Mouse (Mus musculus): ENCODE data around the gene Sf3a1. TPM values are rescaled to one million over a fixed set of nuclear protein-coding genes. Genes with fewer than 3 reads are reported as not detected.

The Sf3a1 gene
- polyA plus RNA-seq, 1 experiment: 50.0 TPM

DNA sequence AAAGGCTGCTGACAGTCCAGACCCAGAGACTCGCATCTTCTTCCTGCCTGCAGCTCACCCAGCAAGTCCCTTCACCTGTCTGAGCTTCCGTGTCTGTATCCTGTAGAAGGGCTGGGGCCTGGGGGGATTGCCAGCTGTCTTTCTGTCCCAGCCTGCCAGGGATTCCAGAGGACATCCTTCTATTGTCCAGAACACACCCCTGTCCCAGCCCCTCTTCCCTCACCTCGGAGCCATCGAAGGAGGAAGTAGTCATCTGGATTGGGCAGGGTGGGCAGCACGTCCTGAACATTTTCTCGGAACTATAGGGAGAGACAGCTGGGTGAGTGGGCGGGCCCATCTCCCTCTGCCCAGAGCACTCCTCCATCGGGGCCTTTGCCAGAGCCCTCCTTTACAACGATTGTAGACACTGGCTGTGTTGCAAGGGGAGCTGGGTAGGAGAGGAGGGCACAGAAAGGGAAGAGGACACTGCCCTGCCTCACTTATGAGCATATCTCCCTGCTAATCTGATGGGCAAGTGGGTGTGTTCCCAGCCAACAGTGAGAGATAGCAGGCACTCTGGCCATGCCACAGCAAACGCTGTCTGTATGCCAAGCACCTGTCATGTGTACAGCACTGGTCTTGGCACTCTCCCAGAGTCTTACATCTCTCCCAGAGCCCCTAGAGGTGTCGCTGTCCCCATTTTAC is 43.5 kb upstream of the Sf3a1 start:
- no peak for DNase-seq
- 36% methylated on average over 11 of the region's 11 CpGs for WGBS
- Histone ChIP-seq H3K4me1 (ENCODE audit: control insufficient read depth, insufficient read depth, low read length) (peaks cover 8% of the 10 kb centered on the region; the same call in 1 of the 2 replicates), H3K27me3 (ENCODE audit: control insufficient read depth, insufficient read depth, low read length) (no peaks in the 10 kb centered on the region), H3K4me3 (replicated peaks; ENCODE audit: insufficient read depth, low read depth, low read length) (no peak overlapping the region), H3K27ac (ENCODE audit: insufficient read depth, low read length) (no peak overlapping the region)
- TF ChIP-seq CTCF (IDR thresholded peaks at IDR 0.05; ENCODE audit: borderline replicate concordance, insufficient read depth, low read depth, low read length) (no peak), POLR2A (IDR thresholded peaks at IDR 0.05; ENCODE audit: borderline replicate concordance, insufficient read depth, low read length) (no peak)

DNA sequence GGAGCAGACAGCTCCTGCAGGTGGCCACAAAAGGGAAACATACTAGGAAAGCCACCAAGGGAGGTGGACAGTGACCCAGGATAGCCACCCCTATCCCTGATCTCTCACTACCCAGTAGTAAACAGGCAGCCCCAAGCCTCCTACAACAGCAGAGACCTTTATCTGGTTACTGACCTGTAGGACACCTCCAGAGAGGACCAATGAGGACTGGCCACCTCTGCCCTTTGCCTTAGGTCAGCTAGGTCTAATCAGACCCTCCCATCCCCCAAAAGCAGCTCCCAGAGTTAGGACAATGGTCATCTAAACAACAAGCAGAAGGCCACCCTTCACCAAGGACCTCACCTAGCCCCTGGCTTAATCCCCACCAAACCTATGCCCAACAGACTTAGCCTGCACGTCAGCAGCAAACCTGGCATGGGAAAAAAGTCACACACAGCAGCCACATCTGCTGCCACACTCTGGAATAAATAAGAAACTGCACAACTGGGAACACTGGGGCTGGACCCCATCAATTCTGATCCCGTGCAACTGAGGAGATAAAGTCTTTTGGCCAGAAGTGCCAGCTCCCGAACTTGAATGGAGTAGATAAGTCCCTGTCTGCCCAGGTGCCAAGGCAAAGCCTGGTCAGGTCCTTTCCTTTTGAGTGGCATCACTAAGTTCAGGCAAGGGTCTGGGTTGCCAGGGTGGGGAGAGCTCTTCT is 42.6 kb upstream of the Sf3a1 start:
- Histone ChIP-seq H3K27ac (ENCODE audit: insufficient read depth, low read length) (no peak overlapping the region), H3K4me3 (replicated peaks; ENCODE audit: insufficient read depth, low read depth, low read length) (peak overlapping the region; percentile 77), H3K4me1 (ENCODE audit: control insufficient read depth, insufficient read depth, low read length) (peaks cover 8% of the 10 kb centered on the region; the same call in 1 of the 2 replicates), H3K27me3 (ENCODE audit: control insufficient read depth, insufficient read depth, low read length) (no peaks in the 10 kb centered on the region)
- DNase-seq: no peak
- 45% methylated on average over 3 of the region's 3 CpGs for WGBS
- no peak for TF ChIP-seq CTCF (IDR thresholded peaks at IDR 0.05; ENCODE audit: borderline replicate concordance, insufficient read depth, low read depth, low read length)
- no peak for TF ChIP-seq POLR2A (IDR thresholded peaks at IDR 0.05; ENCODE audit: borderline replicate concordance, insufficient read depth, low read length)

GRCm38 (mm10) chr11:4118081-4118921 is 41.8 kb upstream of the Sf3a1 start:
- WGBS: 1% methylated on average over 41 of the region's 41 CpGs
- DNase-seq: peak; percentile 81 to 83
- H3K4me3 ChIP-seq (replicated peaks; ENCODE audit: insufficient read depth, low read depth, low read length): peak overlapping the region; percentile 77
- no peak for TF ChIP-seq CTCF (IDR thresholded peaks at IDR 0.05; ENCODE audit: borderline replicate concordance, insufficient read depth, low read depth, low read length)
- TF ChIP-seq POLR2A (IDR thresholded peaks at IDR 0.05; ENCODE audit: borderline replicate concordance, insufficient read depth, low read length): peak; percentile 38; the same call in 1 of the 2 replicates
- no peaks in the 10 kb centered on the region for H3K27me3 ChIP-seq (ENCODE audit: control insufficient read depth, insufficient read depth, low read length)
- H3K4me1 ChIP-seq (ENCODE audit: control insufficient read depth, insufficient read depth, low read length): peaks cover 8% of the 10 kb centered on the region; the same call in 1 of the 2 replicates
- H3K27ac ChIP-seq (ENCODE audit: insufficient read depth, low read length): peak overlapping the region; percentile 18; the same call in 1 of the 2 replicates

DNA sequence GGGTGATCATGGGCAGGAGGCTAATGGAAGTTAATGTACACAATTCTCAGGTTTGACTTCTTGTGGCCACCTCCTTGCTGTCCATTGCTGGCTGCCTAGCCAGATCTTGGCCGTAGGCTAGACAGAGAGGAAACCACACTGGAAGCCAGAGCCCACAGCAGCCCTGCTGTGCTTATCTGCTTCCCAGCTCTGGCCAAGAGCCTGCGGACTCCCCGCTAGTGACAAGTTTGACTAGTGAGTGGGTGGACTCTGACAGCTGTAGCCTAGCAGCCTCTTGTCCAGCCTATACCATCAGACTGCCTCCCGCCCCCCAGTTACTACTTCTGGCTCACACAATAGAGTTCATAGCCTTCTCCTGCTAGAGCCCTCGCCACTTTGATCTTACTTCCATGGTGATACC is 40.5 kb upstream of the Sf3a1 start:
- H3K4me3 ChIP-seq (replicated peaks; ENCODE audit: insufficient read depth, low read depth, low read length): no peak overlapping the region
- 73% methylated on average over 5 of the region's 5 CpGs for WGBS
- DNase-seq: no peak
- TF ChIP-seq POLR2A (IDR thresholded peaks at IDR 0.05; ENCODE audit: borderline replicate concordance, insufficient read depth, low read length) (no peak), CTCF (IDR thresholded peaks at IDR 0.05; ENCODE audit: borderline replicate concordance, insufficient read depth, low read depth, low read length) (no peak)
- peaks cover 8% of the 10 kb centered on the region; the same call in 1 of the 2 replicates for H3K4me1 ChIP-seq (ENCODE audit: control insufficient read depth, insufficient read depth, low read length)
- no peak overlapping the region for H3K27ac ChIP-seq (ENCODE audit: insufficient read depth, low read length)
- no peaks in the 10 kb centered on the region for H3K27me3 ChIP-seq (ENCODE audit: control insufficient read depth, insufficient read depth, low read length)

GRCm38 (mm10) chr11:4121691-4122090 is 38.5 kb upstream of the Sf3a1 start:
- 64% methylated on average over 3 of the region's 3 CpGs for WGBS
- Histone ChIP-seq H3K27ac (ENCODE audit: insufficient read depth, low read length) (no peak overlapping the region), H3K4me3 (replicated peaks; ENCODE audit: insufficient read depth, low read depth, low read length) (no peak overlapping the region), H3K27me3 (ENCODE audit: control insufficient read depth, insufficient read depth, low read length) (no peaks in the 10 kb centered on the region), H3K4me1 (ENCODE audit: control insufficient read depth, insufficient read depth, low read length) (peaks cover 6% of the 10 kb centered on the region; the same call in 1 of the 2 replicates)
- TF ChIP-seq POLR2A (IDR thresholded peaks at IDR 0.05; ENCODE audit: borderline replicate concordance, insufficient read depth, low read length) (no peak), CTCF (IDR thresholded peaks at IDR 0.05; ENCODE audit: borderline replicate concordance, insufficient read depth, low read depth, low read length) (no peak)
- DNase-seq: no peak

GRCm38 (mm10) chr11:4122226-4122625 is 37.9 kb upstream of the Sf3a1 start:
- DNase-seq: no peak
- H3K27ac ChIP-seq (ENCODE audit: insufficient read depth, low read length): no peak overlapping the region
- no peaks in the 10 kb centered on the region for H3K27me3 ChIP-seq (ENCODE audit: control insufficient read depth, insufficient read depth, low read length)
- WGBS: 82% methylated on average over 5 of the region's 5 CpGs
- TF ChIP-seq CTCF (IDR thresholded peaks at IDR 0.05; ENCODE audit: borderline replicate concordance, insufficient read depth, low read depth, low read length): no peak
- no peak for TF ChIP-seq POLR2A (IDR thresholded peaks at IDR 0.05; ENCODE audit: borderline replicate concordance, insufficient read depth, low read length)
- no peak overlapping the region for H3K4me3 ChIP-seq (replicated peaks; ENCODE audit: insufficient read depth, low read depth, low read length)
- H3K4me1 ChIP-seq (ENCODE audit: control insufficient read depth, insufficient read depth, low read length): peaks cover 4% of the 10 kb centered on the region; the same call in 1 of the 2 replicates

DNA sequence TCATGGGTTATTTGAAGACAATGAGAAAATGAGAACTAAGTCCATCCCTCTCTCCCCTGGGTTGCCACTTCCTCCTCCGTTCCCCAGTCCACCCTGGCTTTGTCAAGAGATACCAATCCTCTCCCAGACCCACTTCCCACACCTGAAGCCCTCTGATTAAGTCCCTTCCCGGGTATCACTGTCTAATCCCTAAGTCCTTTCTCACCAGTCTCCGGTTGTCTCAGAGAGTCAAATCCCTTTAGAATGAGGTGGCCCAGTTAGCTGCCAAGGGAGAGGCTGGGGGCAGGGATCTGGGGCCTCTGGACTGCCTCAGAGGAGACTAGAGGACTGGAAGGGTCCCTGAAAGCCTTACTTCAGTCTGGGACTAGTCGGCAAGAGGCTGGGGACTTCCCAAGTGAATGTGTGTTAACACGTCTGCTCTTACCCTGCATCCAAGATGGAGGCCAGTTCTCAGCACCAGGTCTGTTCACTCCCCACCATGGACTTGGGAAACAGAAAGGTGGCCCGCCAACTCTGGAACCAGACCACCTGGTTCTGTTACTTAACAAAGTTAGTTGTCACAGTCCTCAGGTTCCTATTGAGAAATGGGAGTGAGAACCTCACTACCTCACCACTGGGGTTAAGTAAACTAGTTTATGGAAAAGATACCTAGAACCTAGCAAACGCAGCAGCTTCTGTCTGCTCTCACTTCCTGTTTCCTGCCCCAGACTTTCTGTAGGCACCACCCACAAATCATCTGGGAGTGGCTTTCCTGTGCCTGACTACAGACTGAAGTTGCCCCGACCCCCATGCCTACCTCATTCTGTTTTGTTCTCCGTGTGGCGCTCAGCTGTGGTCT is 37.2 kb upstream of the Sf3a1 start, which contains the start of gene Sec14l2:
TSS of gene Sec14l2 (minus strand) at position 674 of the 838 bp plus-strand sequence.
- Histone ChIP-seq H3K27me3 (ENCODE audit: control insufficient read depth, insufficient read depth, low read length) (no peaks in the 10 kb centered on the region), H3K4me3 (replicated peaks; ENCODE audit: insufficient read depth, low read depth, low read length) (no peak within 1 kb of the TSS), H3K27ac (ENCODE audit: insufficient read depth, low read length) (no peak within 1 kb of the TSS), H3K4me1 (ENCODE audit: control insufficient read depth, insufficient read depth, low read length) (no peaks in the 10 kb centered on the region)
- no peak for TF ChIP-seq POLR2A (IDR thresholded peaks at IDR 0.05; ENCODE audit: borderline replicate concordance, insufficient read depth, low read length)
- no peak for DNase-seq
- 80% methylated on average over 10 of the region's 10 CpGs for WGBS

Data from cerebellum, adult 2 months (tissue).